Mouse (Mus musculus): ENCODE results near the gene Macf1.

- TF ChIP-seq REST (IDR thresholded peaks at IDR 0.05; ENCODE audit: insufficient read depth, insufficient read length) (no peak), POLR2A (IDR thresholded peaks at IDR 0.05; ENCODE audit: insufficient read length, low read depth) (no peak), TCF12 (IDR thresholded peaks at IDR 0.05; ENCODE audit: insufficient read depth, poor library complexity, severe bottlenecking) (no peak), E2F4 (IDR thresholded peaks at IDR 0.05; ENCODE audit: insufficient read depth) (no peak), USF1 (IDR thresholded peaks at IDR 0.05; ENCODE audit: low read depth) (no peak), MYOG (IDR thresholded peaks at IDR 0.05; ENCODE audit: control insufficient read depth in 1 of 3, insufficient read depth in 1 of 3, insufficient read length in 2 of 3, low read depth in 2 of 3) (no peak), TCF3 (IDR thresholded peaks at IDR 0.05; ENCODE audit: insufficient read length, low read depth) (no peak), SRF (IDR thresholded peaks at IDR 0.05; ENCODE audit: control insufficient read depth, insufficient read length, low read depth) (no peak), MAX (IDR thresholded peaks at IDR 0.05; ENCODE audit: low read depth) (no peak)
Observed at GRCm38 (mm10) chr4:123558496-123558895, 125.7 kb downstream of the Macf1 start.
